Mouse (Mus musculus): ENCODE measurements around the gene Olfr666. TPM values are rescaled to one million over a fixed set of nuclear protein-coding genes. Genes with fewer than 3 reads are reported as not detected.
"Not testable (repeated sequence)": the region's sequence is repeated elsewhere in the genome, so short reads cannot be mapped to it uniquely, and the experiment has no call there.

Gene Olfr666
- not detected in 2 replicates for total RNA-seq (2021)
- long read RNA-seq, experiment 1 = 0 reads
- long read RNA-seq, experiment 2 = 0 reads

DNA sequence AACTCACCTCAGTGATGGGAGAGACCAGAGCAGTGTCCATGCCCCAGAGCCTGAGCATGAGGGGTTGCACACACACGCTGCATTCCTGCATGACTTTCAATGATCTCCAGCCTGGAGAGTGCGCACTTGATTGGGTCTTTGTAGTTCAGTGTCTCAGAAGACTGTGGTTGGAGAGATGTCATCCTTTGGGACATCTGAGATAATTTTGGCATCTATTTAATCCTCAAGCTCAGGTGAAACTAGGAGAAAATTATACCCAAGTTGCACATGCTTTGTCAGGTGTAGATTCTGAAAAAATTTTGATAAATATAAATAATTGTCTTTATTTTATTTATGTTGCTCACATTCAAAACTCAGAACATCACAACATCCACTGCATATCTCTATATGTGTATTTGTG, at the start of gene Olfr666:
TSS of gene Olfr666 (minus strand) at position 101 of the 400 bp plus-strand sequence.
- no peak for DNase-seq

- no peak for DNase-seq
These were observed 38.2 kb upstream of the Olfr666 start, which contains the start of gene Olfr669 for GRCm38 (mm10) chr7:104933940-104934339. Gene Olfr669, plus strand, starts transcription at chr7:104934240.

GRCm38 (mm10) chr7:104927957-104928356, 32.2 kb upstream of the Olfr666 start, which contains the start of gene Olfr668:
Gene Olfr668, minus strand, starts transcription at chr7:104928057.
- no peak for DNase-seq

- DNase-seq = no peak
These were observed 25.6 kb upstream of the Olfr666 start, which contains the start of gene Olfr667 for GRCm38 (mm10) chr7:104921382-104921781. Gene Olfr667, minus strand, starts transcription at chr7:104921482.

DNA sequence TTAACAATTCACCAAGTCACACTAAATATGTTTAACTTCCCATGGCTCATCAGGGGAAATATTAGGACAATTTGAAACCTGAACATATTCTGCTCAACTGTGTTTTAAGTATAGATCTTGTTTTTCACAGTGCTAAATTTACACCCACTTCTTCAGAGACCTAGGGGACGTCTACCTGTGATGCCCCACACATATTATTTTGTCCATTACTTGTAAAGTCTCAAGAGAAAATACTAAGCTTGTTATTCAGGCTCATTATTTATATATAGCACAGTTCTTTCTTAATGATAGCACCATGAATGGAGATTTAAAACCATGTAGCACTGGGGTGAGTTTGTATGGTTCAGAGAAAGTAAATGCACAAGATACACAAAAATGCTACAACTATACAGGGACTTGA, 18.0 kb downstream of the Olfr666 start, which contains the start of gene Olfr665:
TSS of gene Olfr665 (plus strand) at position 301 of the 400 bp plus-strand sequence.
- no peak for DNase-seq

GRCm38 (mm10) chr7:104861381-104861780, 34.4 kb downstream of the Olfr666 start:
- DNase-seq = peak; percentile 5

DNA sequence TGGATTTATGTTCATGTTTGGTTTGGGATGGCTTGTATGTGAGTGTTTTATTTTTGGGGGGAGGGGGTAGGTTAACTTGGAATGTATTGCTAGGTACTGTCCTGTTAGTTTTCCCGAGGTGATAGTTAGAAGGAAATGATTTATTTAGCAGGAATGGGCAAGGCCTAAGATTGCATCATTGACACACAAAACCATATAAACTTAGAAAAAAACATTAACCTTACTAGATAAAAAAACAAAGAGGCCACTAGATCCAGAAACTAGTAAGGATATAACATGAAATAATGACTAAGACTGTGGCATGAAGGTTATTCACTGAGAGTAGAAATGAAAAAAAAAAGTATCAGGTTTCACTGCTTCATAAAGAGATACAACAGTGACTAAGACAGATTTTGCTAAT, 38.1 kb downstream of the Olfr666 start:
- no peak for DNase-seq

DNA sequence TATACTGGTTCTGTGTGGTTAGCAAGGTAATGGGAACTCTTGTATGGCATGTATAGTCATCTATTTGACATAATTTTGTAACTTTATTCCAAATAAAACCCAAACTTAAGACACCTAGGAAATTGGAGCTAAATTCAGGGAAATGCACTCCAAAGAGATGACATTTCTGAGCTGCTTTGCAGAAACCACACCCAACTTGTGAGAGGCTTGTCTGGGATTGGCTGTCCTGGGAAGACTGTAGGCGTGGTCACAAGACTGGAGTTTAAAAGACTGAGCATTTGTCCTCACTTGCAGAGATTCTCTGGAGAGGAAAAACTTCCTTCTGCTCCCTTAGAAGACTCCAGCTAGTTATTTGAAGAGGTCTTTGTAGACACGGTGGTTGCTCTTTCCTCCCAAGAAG, 39.0 kb downstream of the Olfr666 start, which contains the start of gene Usp17la:
TSS of gene Usp17la (plus strand) at position 301 of the 400 bp plus-strand sequence.
- DNase-seq = not testable (repeated sequence)

GRCm38 (mm10) chr7:104855248-104855750, 40.5 kb downstream of the Olfr666 start:
- no peak for DNase-seq

- DNase-seq = not testable (repeated sequence)
These were observed 44.2 kb downstream of the Olfr666 start for GRCm38 (mm10) chr7:104851546-104851945.

- DNase-seq = no peak
These were observed 51.9 kb downstream of the Olfr666 start for GRCm38 (mm10) chr7:104843731-104844287.

DNA sequence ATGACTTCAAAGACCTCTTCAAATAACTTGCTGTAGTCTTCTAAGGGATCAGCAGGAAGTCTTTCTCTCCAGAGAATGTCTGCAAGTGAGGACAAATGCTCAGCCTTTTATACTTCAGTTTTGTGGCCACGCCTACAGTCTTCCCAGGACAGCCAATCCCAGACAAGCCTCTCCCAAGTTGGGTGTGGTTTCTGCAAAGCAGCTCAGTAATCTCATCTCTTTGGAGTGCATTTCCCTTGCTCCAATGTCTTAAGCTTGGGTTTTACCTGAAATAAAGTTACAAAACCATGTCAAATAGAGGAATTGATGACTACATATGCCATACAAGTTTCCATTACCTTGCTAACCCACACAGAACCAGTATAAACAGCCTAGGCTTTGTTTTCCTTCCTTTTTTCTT, 53.2 kb downstream of the Olfr666 start, which contains the start of gene Usp17lb:
TSS of gene Usp17lb (minus strand) at position 101 of the 400 bp plus-strand sequence.
- DNase-seq = no peak

Other genes starting within 250 kb of the Olfr666 start
- not detected in 2 replicates for gene Olfr658, start 248.6 kb downstream of the Olfr666 start, total RNA-seq (2021)
- gene Olfr659, start 229.2 kb downstream of the Olfr666 start, total RNA-seq (2021) = not detected in 2 replicates
- not detected in 2 replicates for gene Olfr661, start 209.5 kb downstream of the Olfr666 start, total RNA-seq (2021)
- gene Usp17le, start 118.5 kb downstream of the Olfr666 start, total RNA-seq (2021) = not detected in 2 replicates
- not detected in 2 replicates for gene Usp17lb, start 53.3 kb downstream of the Olfr666 start, total RNA-seq (2021)
- not detected in 2 replicates for gene Usp17la, start 38.9 kb downstream of the Olfr666 start, total RNA-seq (2021)
- gene Olfr665, start 17.9 kb downstream of the Olfr666 start, total RNA-seq (2021) = not detected in 2 replicates
- gene Olfr667, start 25.5 kb upstream of the Olfr666 start, total RNA-seq (2021) = not detected in 2 replicates
- gene Olfr668, start 32.1 kb upstream of the Olfr666 start, total RNA-seq (2021) = not detected in 2 replicates
- not detected in 2 replicates for gene Olfr669, start 38.3 kb upstream of the Olfr666 start, total RNA-seq (2021)
- gene Olfr670, start 66.7 kb upstream of the Olfr666 start, total RNA-seq (2021) = not detected in 2 replicates
- not detected in 2 replicates for gene Olfr671, start 83.2 kb upstream of the Olfr666 start, total RNA-seq (2021)
- not detected in 2 replicates for gene Olfr672, start 106.1 kb upstream of the Olfr666 start, total RNA-seq (2021)
- not detected in 2 replicates for gene Olfr675, start 132.5 kb upstream of the Olfr666 start, total RNA-seq (2021)
- not detected in 2 replicates for gene Olfr676, start 136.7 kb upstream of the Olfr666 start, total RNA-seq (2021)
- not detected in 2 replicates for gene Olfr677, start 155.4 kb upstream of the Olfr666 start, total RNA-seq (2021)
- gene Olfr678, start 168.5 kb upstream of the Olfr666 start, total RNA-seq (2021) = not detected in 2 replicates
- gene Olfr679, start 185.3 kb upstream of the Olfr666 start, total RNA-seq (2021) = not detected in 2 replicates
- gene Olfr680-ps1, start 196.9 kb upstream of the Olfr666 start, total RNA-seq (2021) = not detected in 2 replicates
- not detected in 2 replicates for gene Olfr681, start 220.9 kb upstream of the Olfr666 start, total RNA-seq (2021)

Measured in adrenal gland, postnatal 14 days (tissue).